Mouse (Mus musculus) brain, adult 2 months (tissue): Measurements from ENCODE around the gene Gm7298.
"Not testable (repeated sequence)": the region's sequence is repeated elsewhere in the genome, so short reads cannot be mapped to it uniquely, and the experiment has no call there.

ENCODE experiments used
- DNase-seq: peaks from one replicate; pipeline ENCODE4 v3.0.0; 2011; ENCODE audit warnings: low read depth, low spot score

Gm7298 gene

DNA sequence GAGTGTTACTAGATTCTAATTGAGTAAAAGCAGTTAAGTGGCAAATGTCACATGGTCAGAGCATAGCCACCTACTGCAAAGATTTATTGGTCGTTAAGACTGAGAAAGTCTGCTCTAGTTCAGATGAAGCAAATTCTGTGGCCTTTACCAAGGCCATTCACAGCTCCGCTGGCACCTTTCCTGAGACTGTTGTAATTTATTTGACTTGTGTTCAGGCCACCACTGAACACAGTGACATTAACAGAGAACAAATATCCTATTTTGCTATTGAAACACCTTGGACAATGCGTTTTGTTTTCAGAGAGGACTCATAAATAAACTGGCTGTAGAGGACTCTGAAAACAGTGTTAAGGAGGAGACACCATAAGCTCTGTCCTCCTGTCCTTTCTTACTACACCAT lies at the start of gene Gm7298:
Gm7298 (plus strand) TSS at position 301 of the 400 bp plus-strand sequence.
- no peak for DNase-seq

DNA sequence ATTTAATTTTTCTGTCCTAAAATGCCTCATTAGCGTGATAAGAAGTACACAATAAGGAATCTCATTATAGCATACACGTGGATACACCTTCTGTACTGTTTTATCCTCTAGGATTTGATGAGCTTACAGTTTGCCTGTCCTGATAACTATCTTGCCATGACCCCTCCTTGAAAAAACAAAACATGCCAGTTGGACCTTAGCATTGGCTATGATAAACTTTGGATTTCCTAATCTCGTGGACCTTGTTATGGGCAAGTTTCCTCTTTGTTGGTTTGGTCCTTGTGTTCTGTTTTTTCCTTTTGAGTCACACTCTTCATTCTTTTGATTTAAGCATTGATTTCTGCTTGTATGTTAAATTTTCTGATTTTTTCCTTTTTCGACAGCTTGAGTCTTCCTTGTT lies 95.3 kb downstream of the Gm7298 start:
- no peak for DNase-seq

DNA sequence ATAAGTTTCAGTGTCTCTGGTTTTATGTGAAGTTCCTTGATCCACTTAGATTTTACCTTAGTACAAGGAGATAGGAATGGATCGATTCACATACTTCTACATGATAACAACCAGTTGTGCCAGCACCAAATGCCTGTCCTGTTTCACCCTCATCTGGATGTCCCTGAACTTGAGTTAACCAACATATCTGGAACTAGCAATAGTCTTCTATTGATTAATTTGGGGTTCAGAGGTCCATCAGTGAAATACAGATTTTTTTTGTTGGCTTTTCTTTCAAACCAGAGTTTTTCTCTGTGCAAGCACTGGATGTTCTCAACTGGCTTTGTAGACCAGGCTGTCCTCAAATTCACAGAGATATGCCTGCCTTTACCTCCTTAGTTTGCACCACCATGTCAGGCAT lies 103.6 kb downstream of the Gm7298 start:
- no peak for DNase-seq

DNA sequence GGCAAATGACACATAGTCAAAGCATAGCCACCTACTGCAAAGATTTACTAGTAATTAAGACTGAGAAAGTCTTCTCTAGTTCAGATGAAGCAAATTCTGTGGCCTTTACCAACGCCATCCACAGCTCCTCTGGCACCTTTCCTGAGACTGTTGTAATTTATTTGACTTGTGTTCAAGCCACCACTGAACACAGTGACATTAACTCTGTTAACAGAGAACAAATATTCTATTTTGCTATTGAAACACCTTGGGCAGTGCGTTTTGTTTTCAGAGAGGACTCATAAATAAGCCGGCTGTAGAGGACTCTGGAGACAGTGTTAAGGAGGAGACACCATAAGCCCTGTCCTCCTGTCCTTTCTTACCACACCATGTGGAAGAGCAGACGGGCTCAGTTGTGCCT lies 105.5 kb downstream of the Gm7298 start, which contains the start of gene Mug1:
Mug1 (plus strand) TSS at position 271 of the 400 bp plus-strand sequence.
- DNase-seq: not testable (repeated sequence)
